Comparison of ENCODE assay signal across 10 mouse cellular contexts in the genomic region with DNA sequence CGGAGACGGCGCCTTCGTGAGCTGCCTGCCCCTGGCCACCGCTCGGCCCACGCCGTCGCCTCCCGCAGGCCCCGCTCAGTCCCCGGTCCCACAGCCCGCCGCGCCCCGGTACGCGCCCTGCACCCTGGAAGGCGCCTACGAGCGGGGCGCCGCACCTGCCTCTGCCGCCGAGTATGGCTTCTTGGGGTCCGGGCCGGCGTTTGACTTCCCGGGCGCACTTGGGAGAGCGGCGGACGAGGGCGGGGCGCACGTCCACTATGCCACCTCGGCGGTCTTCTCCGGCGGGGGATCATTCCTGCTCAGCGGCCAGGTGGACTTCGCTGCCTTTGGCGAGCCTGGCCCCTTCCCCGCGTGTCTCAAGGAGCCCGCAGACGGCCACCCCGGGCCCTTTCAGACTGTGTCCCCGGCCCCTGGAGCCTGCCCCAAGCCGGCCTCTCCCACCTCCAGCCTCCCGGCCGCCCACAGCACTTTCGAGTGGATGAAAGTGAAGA. TPM values are rescaled to one million over a fixed set of nuclear protein-coding genes. Genes with fewer than 3 reads are reported as not detected.
A peak's percentile ranks its signal among the peaks of the same experiment; 100 is the strongest.
DNase-seq lines count a peak whose midpoint lies in the region; ATAC-seq and TF ChIP-seq lines count a peak whose summit lies in the region.
"Had no signal": no experiment of that assay in that cellular context is flagged by ENCODE, and none has a peak within 500 bp of the region (broad histone marks: within the 10 kb centered on the region; RNA-seq: fewer than 3 reads in every experiment).

No protein-coding gene starts in this region.

- peaks cover 87% of the 10 kb centered on the region for H3K27me3 ChIP-seq in lung, embryonic 15.5 days
- peaks cover 86% of the 10 kb centered on the region for H3K27me3 ChIP-seq in forebrain, embryonic 15.5 days
- H3K27me3 ChIP-seq in limb, embryonic 12.5 days, result peaks cover 75% of the 10 kb centered on the region
- H3K27me3 ChIP-seq in small intestine, adult 2 months (ENCODE audit: control insufficient read depth, insufficient read depth, low read length), result peaks cover 24% of the 10 kb centered on the region
- peaks cover 4% of the 10 kb centered on the region; the same call in 1 of the 2 replicates for H3K27me3 ChIP-seq in cerebellum, adult 2 months (ENCODE audit: control insufficient read depth, insufficient read depth, low read length)

- no peak overlapping the region for H3K9ac ChIP-seq in lung, embryonic 15.5 days
- H3K9ac ChIP-seq in forebrain, embryonic 15.5 days (replicated peaks), result no peak overlapping the region
- H3K9ac ChIP-seq in limb, embryonic 12.5 days (replicated peaks), result peak overlapping the region; percentile 34; the same call in 1 of the 2 replicates

- no peak for TF ChIP-seq POLR2A in small intestine, adult 2 months (IDR thresholded peaks at IDR 0.05; ENCODE audit: low read depth, low read length)
- TF ChIP-seq POLR2A in cerebellum, adult 2 months (IDR thresholded peaks at IDR 0.05; ENCODE audit: borderline replicate concordance, insufficient read depth, low read length), result no peak

- ATAC-seq in lung, embryonic 15.5 days (ENCODE audit: borderline replicate concordance, extremely low read depth, low FRiP score, low TSS enrichment), result peak; percentile 46
- 0 out of 2 replicates have a peak, but pooled peaks have one; percentile 13 for ATAC-seq in forebrain, embryonic 15.5 days (replicated peaks)
- no peak for ATAC-seq in limb, embryonic 12.5 days (ENCODE audit: insufficient number of reproducible peaks, insufficient read depth, low FRiP score, low TSS enrichment, low read depth)

- H3K4me1 ChIP-seq in lung, embryonic 15.5 days, result peaks cover 14% of the 10 kb centered on the region
- peaks cover 15% of the 10 kb centered on the region for H3K4me1 ChIP-seq in forebrain, embryonic 15.5 days
- H3K4me1 ChIP-seq in limb, embryonic 12.5 days (replicated peaks), result peaks cover 17% of the 10 kb centered on the region
- H3K4me1 ChIP-seq in small intestine, adult 2 months (ENCODE audit: control insufficient read depth, insufficient read depth, insufficient read length, low read length), result peaks cover 7% of the 10 kb centered on the region
- no peaks in the 10 kb centered on the region for H3K4me1 ChIP-seq in cerebellum, adult 2 months (ENCODE audit: control insufficient read depth, insufficient read depth, low read length)

- no peaks in the 10 kb centered on the region for H3K9me3 ChIP-seq in lung, embryonic 15.5 days
- no peaks in the 10 kb centered on the region for H3K9me3 ChIP-seq in forebrain, embryonic 15.5 days
- H3K9me3 ChIP-seq in limb, embryonic 12.5 days, result no peaks in the 10 kb centered on the region

- H3K4me3 ChIP-seq in lung, embryonic 15.5 days, result peak overlapping the region; percentile 46
- peak overlapping the region; percentile 50 for H3K4me3 ChIP-seq in forebrain, embryonic 15.5 days
- peak overlapping the region; percentile 56 for H3K4me3 ChIP-seq in limb, embryonic 12.5 days (replicated peaks)
- peak overlapping the region; percentile 36 for H3K4me3 ChIP-seq in small intestine, adult 2 months (ENCODE audit: low read depth, low read length)
- H3K4me3 ChIP-seq in cerebellum, adult 2 months (replicated peaks; ENCODE audit: insufficient read depth, low read depth, low read length), result no peak overlapping the region
- H3K4me3 ChIP-seq: myocyte had no signal

- H3K27ac ChIP-seq in lung, embryonic 15.5 days, result no peak overlapping the region
- H3K27ac ChIP-seq in forebrain, embryonic 15.5 days (replicated peaks), result no peak overlapping the region
- H3K27ac ChIP-seq in limb, embryonic 12.5 days, result no peak overlapping the region
- no peak overlapping the region for H3K27ac ChIP-seq in small intestine, adult 2 months (ENCODE audit: insufficient read depth, low read depth, low read length)
- no peak overlapping the region for H3K27ac ChIP-seq in cerebellum, adult 2 months (ENCODE audit: insufficient read depth, low read length)

- TF ChIP-seq CTCF in small intestine, adult 2 months (IDR thresholded peaks at IDR 0.05; ENCODE audit: extremely low read depth, insufficient read length, insufficient replicate concordance, low read depth, low read length), result no peak
- TF ChIP-seq CTCF in cerebellum, adult 2 months (IDR thresholded peaks at IDR 0.05; ENCODE audit: borderline replicate concordance, insufficient read depth, low read depth, low read length), result no peak

- DNase-seq in lung, postnatal 10 days, result no peak
- DNase-seq in thymus, postnatal 10 days (ENCODE audit: low spot score in 2 of 2), result no peak
- DNase-seq in cerebellum, adult 2 months, result no peak
- no peak for DNase-seq in thymus, postnatal 0 days (ENCODE audit: low spot score)
- DNase-seq: gastrocnemius, postnatal 14 days had no signal

- peak overlapping the region; percentile 95 for H3K4me2 ChIP-seq in lung, embryonic 15.5 days
- H3K4me2 ChIP-seq in forebrain, embryonic 15.5 days (replicated peaks), result peak overlapping the region; percentile 73
- H3K4me2 ChIP-seq in limb, embryonic 12.5 days, result peak overlapping the region; percentile 95

- no peaks in the 10 kb centered on the region for H3K36me3 ChIP-seq in lung, embryonic 15.5 days
- no peaks in the 10 kb centered on the region for H3K36me3 ChIP-seq in forebrain, embryonic 15.5 days
- no peaks in the 10 kb centered on the region for H3K36me3 ChIP-seq in limb, embryonic 12.5 days
- no peaks in the 10 kb centered on the region for H3K36me3 ChIP-seq in small intestine, adult 2 months (ENCODE audit: control insufficient read depth, insufficient read depth, low read length)

- under 1% methylated on average over 52 of the region's 53 CpGs for WGBS in lung, embryonic 15.5 days
- WGBS in forebrain, embryonic 15.5 days, result under 1% methylated on average over 51 of the region's 53 CpGs
- under 1% methylated on average over 53 of the region's 53 CpGs for WGBS in limb, embryonic 12.5 days
- 4% methylated on average over 52 of the region's 53 CpGs for WGBS in small intestine, adult 2 months
- 3% methylated on average over 53 of the region's 53 CpGs for WGBS in cerebellum, adult 2 months

RNA-seq across cellular contexts. Expression of a gene that starts 0.5 kb away (rescaled TPM):
- polyA plus RNA-seq in lung, embryonic 15.5 days (2015; fragmentation: Nextera tagmentation; extraction: Ambion mirVana), result not detected in 2 replicates
- not detected in 2 replicates for polyA plus RNA-seq in forebrain, embryonic 15.5 days (2015; fragmentation: Nextera tagmentation; extraction: Ambion mirVana)
- polyA plus RNA-seq in limb, embryonic 12.5 days (2016; fragmentation: Nextera tagmentation; extraction: Ambion mirVana), result 0.41 and 0.43 TPM in 2 replicates
- polyA plus RNA-seq in small intestine, adult 2 months (2012; rRNA removed), result not detected in 2 replicates
- 0.70 and 0.77 TPM in 2 replicates for polyA plus RNA-seq in cerebellum, adult 2 months (2012; rRNA removed)
- not detected in 2 replicates for polyA plus RNA-seq in thymus, postnatal 0 days (2015; fragmentation: Nextera tagmentation; extraction: Ambion mirVana)
- polyA plus RNA-seq: myocyte had no signal

RNA-seq across cellular contexts. Expression of a gene that starts 36.8 kb away (rescaled TPM):
- polyA plus RNA-seq in lung, embryonic 15.5 days (2015; fragmentation: Nextera tagmentation; extraction: Ambion mirVana), result 0.05 TPM in 1 of 2 replicates, not detected in the other
- not detected in 2 replicates for polyA plus RNA-seq in forebrain, embryonic 15.5 days (2015; fragmentation: Nextera tagmentation; extraction: Ambion mirVana)
- polyA plus RNA-seq in limb, embryonic 12.5 days (2016; fragmentation: Nextera tagmentation; extraction: Ambion mirVana), result 0.38 and 0.51 TPM in 2 replicates
- 0.04 and 0.10 TPM in 2 replicates for polyA plus RNA-seq in small intestine, adult 2 months (2012; rRNA removed)
- 0.16 and 0.22 TPM in 2 replicates for polyA plus RNA-seq in cerebellum, adult 2 months (2012; rRNA removed)
- not detected in 2 replicates for polyA plus RNA-seq in thymus, postnatal 0 days (2015; fragmentation: Nextera tagmentation; extraction: Ambion mirVana)
- polyA plus RNA-seq: myocyte had no signal

RNA-seq across cellular contexts. Expression of a gene that starts 51.6 kb away (rescaled TPM):
- 0.19 TPM in 1 of 2 replicates, not detected in the other for polyA plus RNA-seq in lung, embryonic 15.5 days (2015; fragmentation: Nextera tagmentation; extraction: Ambion mirVana)
- not detected in 2 replicates for polyA plus RNA-seq in forebrain, embryonic 15.5 days (2015; fragmentation: Nextera tagmentation; extraction: Ambion mirVana)
- 0.55 and 0.78 TPM in 2 replicates for polyA plus RNA-seq in limb, embryonic 12.5 days (2016; fragmentation: Nextera tagmentation; extraction: Ambion mirVana)
- polyA plus RNA-seq in small intestine, adult 2 months (2012; rRNA removed), result 1.2 and 2.9 TPM in 2 replicates
- 2.6 and 2.8 TPM in 2 replicates for polyA plus RNA-seq in cerebellum, adult 2 months (2012; rRNA removed)
- polyA plus RNA-seq in thymus, postnatal 0 days (2015; fragmentation: Nextera tagmentation; extraction: Ambion mirVana), result 0.17 TPM in 1 of 2 replicates, not detected in the other
- polyA plus RNA-seq: myocyte had no signal

RNA-seq across cellular contexts. Expression of a gene that starts 51.6 kb away (rescaled TPM):
- 0.16 and 0.67 TPM in 2 replicates for polyA plus RNA-seq in lung, embryonic 15.5 days (2015; fragmentation: Nextera tagmentation; extraction: Ambion mirVana)
- polyA plus RNA-seq in forebrain, embryonic 15.5 days (2015; fragmentation: Nextera tagmentation; extraction: Ambion mirVana), result not detected in 2 replicates
- 1.4 and 1.5 TPM in 2 replicates for polyA plus RNA-seq in limb, embryonic 12.5 days (2016; fragmentation: Nextera tagmentation; extraction: Ambion mirVana)
- polyA plus RNA-seq in small intestine, adult 2 months (2012; rRNA removed), result 0.42 and 0.48 TPM in 2 replicates
- 5.4 and 5.7 TPM in 2 replicates for polyA plus RNA-seq in cerebellum, adult 2 months (2012; rRNA removed)
- 0.10 and 0.37 TPM in 2 replicates for polyA plus RNA-seq in thymus, postnatal 0 days (2015; fragmentation: Nextera tagmentation; extraction: Ambion mirVana)
- polyA plus RNA-seq: myocyte had no signal

RNA-seq across cellular contexts. Expression of a gene that starts 58.9 kb away (rescaled TPM):
- 0.39 and 0.50 TPM in 2 replicates for polyA plus RNA-seq in lung, embryonic 15.5 days (2015; fragmentation: Nextera tagmentation; extraction: Ambion mirVana)
- polyA plus RNA-seq in forebrain, embryonic 15.5 days (2015; fragmentation: Nextera tagmentation; extraction: Ambion mirVana), result 0.10 TPM in 1 of 2 replicates, not detected in the other
- 7.5 and 7.8 TPM in 2 replicates for polyA plus RNA-seq in limb, embryonic 12.5 days (2016; fragmentation: Nextera tagmentation; extraction: Ambion mirVana)
- 0.60 and 3.1 TPM in 2 replicates for polyA plus RNA-seq in small intestine, adult 2 months (2012; rRNA removed)
- 0.05 TPM in 1 of 2 replicates, not detected in the other for polyA plus RNA-seq in cerebellum, adult 2 months (2012; rRNA removed)
- 0.72 and 0.73 TPM in 2 replicates for polyA plus RNA-seq in thymus, postnatal 0 days (2015; fragmentation: Nextera tagmentation; extraction: Ambion mirVana)
- polyA plus RNA-seq: myocyte had no signal
